In the genomic region with DNA sequence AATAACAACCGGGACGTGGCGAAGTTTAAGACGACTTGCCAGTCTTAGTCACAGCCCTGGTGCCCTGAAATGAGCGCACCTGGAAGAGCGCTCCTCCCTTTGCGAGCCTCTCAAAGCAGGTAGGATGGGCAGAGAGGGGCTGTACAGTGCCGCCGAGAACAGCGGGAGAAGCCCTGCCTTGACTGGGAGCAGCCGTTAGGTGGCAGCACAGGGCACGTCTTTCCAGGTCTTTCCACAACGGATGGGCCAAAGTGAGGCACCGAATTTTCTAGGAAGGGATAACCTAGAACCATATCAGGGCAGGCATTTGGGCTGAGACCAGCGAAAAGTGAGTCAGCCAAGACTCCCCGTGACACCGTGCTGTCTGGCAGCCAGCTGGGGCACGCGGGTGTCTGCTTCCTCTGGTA, we compare ENCODE assay signal across 8 mouse cellular contexts.
DNase-seq lines count a peak whose midpoint lies in the region; ATAC-seq and TF ChIP-seq lines count a peak whose summit lies in the region.

No protein-coding gene starts in this region.

- no peak for ATAC-seq in G1E (ENCODE audit: extremely low read depth, insufficient number of reproducible peaks, low FRiP score, poor library complexity, severe bottlenecking)
- peak; percentile 89 for ATAC-seq in forebrain, postnatal 0 days
- ATAC-seq in hematopoietic stem cell, adult 5-6 weeks (replicated peaks in 1 of 2; ENCODE audit: insufficient read depth in 1 of 2, low FRiP score in 2 of 2, low TSS enrichment in 1 of 2, low read depth in 1 of 2, poor library complexity in 2 of 2, severe bottlenecking in 2 of 2) = peak; percentile 71 to 82
- ATAC-seq in lung, embryonic 15.5 days (ENCODE audit: borderline replicate concordance, extremely low read depth, low FRiP score, low TSS enrichment) = peak; percentile 55

- H3K4me2 ChIP-seq in forebrain, postnatal 0 days (ENCODE audit: low read depth) = peak overlapping the region; percentile 79
- H3K4me2 ChIP-seq in lung, embryonic 15.5 days = peak overlapping the region; percentile 61

- peaks cover 14% of the 10 kb centered on the region for H3K27me3 ChIP-seq in G1E (ENCODE audit: insufficient read depth, low read length)
- H3K27me3 ChIP-seq in forebrain, postnatal 0 days (ENCODE audit: insufficient read depth, low read length) = no peaks in the 10 kb centered on the region
- H3K27me3 ChIP-seq in lung, embryonic 15.5 days = no peaks in the 10 kb centered on the region

- peak; percentile 77 for TF ChIP-seq CTCF in G1E (IDR thresholded peaks at IDR 0.05; ENCODE audit: low read depth, low read length)
- TF ChIP-seq CTCF in forebrain, postnatal 0 days (IDR thresholded peaks at IDR 0.05; ENCODE audit: low read depth) = peak; percentile 95

- WGBS in forebrain, postnatal 0 days = 4% methylated on average over 19 of the region's 19 CpGs
- 5% methylated on average over 19 of the region's 19 CpGs for WGBS in lung, embryonic 15.5 days

- no peaks in the 10 kb centered on the region; the same call in 1 of the 2 replicates for H3K9me3 ChIP-seq in G1E (replicated peaks)
- H3K9me3 ChIP-seq in forebrain, postnatal 0 days (ENCODE audit: low read length) = no peaks in the 10 kb centered on the region
- H3K9me3 ChIP-seq in lung, embryonic 15.5 days = no peaks in the 10 kb centered on the region

- H3K9ac ChIP-seq in forebrain, postnatal 0 days = peak overlapping the region; percentile 58
- peak overlapping the region; percentile 21; the same call in 1 of the 2 replicates for H3K9ac ChIP-seq in lung, embryonic 15.5 days

- DNase-seq in G1E (ENCODE audit: low spot score) = no peak
- peak; percentile 89 to 92 for DNase-seq in cerebellum, adult 18-20 months
- DNase-seq in forebrain, postnatal 0 days = peak; percentile 88
- DNase-seq in layer of hippocampus, adult 9-10 months (ENCODE audit: low spot score) = peak; percentile 65
- peak; percentile 82 for DNase-seq in ovary, postnatal 14 days (ENCODE audit: low spot score)
- peak; percentile 85 for DNase-seq in thymus, postnatal 14 days

- H3K4me3 ChIP-seq in G1E (ENCODE audit: low read depth, low read length) = peak overlapping the region; percentile 39; the same call in 1 of the 2 replicates
- H3K4me3 ChIP-seq in forebrain, postnatal 0 days (ENCODE audit: low read depth, low read length) = peak overlapping the region; percentile 39
- H3K4me3 ChIP-seq in lung, embryonic 15.5 days = peak overlapping the region; percentile 32

- no peaks in the 10 kb centered on the region for H3K36me3 ChIP-seq in G1E (replicated peaks)
- H3K36me3 ChIP-seq in forebrain, postnatal 0 days (ENCODE audit: insufficient read depth) = no peaks in the 10 kb centered on the region
- no peaks in the 10 kb centered on the region for H3K36me3 ChIP-seq in lung, embryonic 15.5 days

- peaks cover 15% of the 10 kb centered on the region for H3K4me1 ChIP-seq in G1E (ENCODE audit: insufficient read depth, low read depth, low read length)
- H3K4me1 ChIP-seq in forebrain, postnatal 0 days (ENCODE audit: insufficient read depth) = no peaks in the 10 kb centered on the region
- peaks cover 26% of the 10 kb centered on the region for H3K4me1 ChIP-seq in lung, embryonic 15.5 days

- no peak overlapping the region for H3K27ac ChIP-seq in forebrain, postnatal 0 days (ENCODE audit: low read depth, low read length)
- peak overlapping the region; percentile 7; the same call in 1 of the 2 replicates for H3K27ac ChIP-seq in lung, embryonic 15.5 days
